Mouse (Mus musculus): Measurements from ENCODE around the gene Snx9.

Gene Snx9

GRCm38 (mm10) chr17:5926710-5927109 is 85.6 kb downstream of the Snx9 start:
- no peak for DNase-seq (ENCODE audit: low read depth, low spot score)

- no peak for DNase-seq (ENCODE audit: low read depth, low spot score)
Measured at GRCm38 (mm10) chr17:5929031-5929430, 87.9 kb downstream of the Snx9 start.

- no peak for DNase-seq (ENCODE audit: low read depth, low spot score)
Measured at GRCm38 (mm10) chr17:5932161-5932560, 91.0 kb downstream of the Snx9 start.

GRCm38 (mm10) chr17:5934554-5935324 is 93.6 kb downstream of the Snx9 start:
- peak; percentile 94 for DNase-seq (ENCODE audit: low read depth, low spot score)

- DNase-seq (ENCODE audit: low read depth, low spot score) = no peak
Measured at GRCm38 (mm10) chr17:5935680-5936079, 94.6 kb downstream of the Snx9 start.

- DNase-seq (ENCODE audit: low read depth, low spot score) = no peak
Measured at GRCm38 (mm10) chr17:5936276-5936675, 95.1 kb downstream of the Snx9 start.

- no peak for DNase-seq (ENCODE audit: low read depth, low spot score)
Measured at GRCm38 (mm10) chr17:5937441-5937840, 96.3 kb downstream of the Snx9 start.

DNA sequence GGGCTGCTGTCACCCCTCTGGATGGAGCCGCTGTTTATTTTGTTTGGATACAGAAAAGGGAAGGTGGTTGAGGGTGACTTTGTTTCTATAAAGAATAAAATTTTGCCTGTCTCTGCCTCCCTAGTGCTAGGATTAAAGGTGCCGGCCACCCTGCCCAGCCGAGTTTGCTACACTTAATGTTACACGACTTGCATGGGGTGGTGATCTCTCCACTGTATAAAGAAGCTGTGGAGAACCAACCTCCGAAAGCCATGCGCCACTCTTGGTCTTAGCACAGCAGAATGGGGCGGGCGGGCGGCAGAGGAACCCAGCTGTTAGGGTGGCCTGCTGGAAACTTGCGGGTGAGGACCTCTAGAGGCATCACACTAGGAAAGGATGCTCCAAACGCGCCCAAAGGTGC is 98.7 kb downstream of the Snx9 start:
- DNase-seq (ENCODE audit: low read depth, low spot score) = peak; percentile 41

GRCm38 (mm10) chr17:5940792-5941191 is 99.7 kb downstream of the Snx9 start:
- DNase-seq (ENCODE audit: low read depth, low spot score) = peak; percentile 93

DNA sequence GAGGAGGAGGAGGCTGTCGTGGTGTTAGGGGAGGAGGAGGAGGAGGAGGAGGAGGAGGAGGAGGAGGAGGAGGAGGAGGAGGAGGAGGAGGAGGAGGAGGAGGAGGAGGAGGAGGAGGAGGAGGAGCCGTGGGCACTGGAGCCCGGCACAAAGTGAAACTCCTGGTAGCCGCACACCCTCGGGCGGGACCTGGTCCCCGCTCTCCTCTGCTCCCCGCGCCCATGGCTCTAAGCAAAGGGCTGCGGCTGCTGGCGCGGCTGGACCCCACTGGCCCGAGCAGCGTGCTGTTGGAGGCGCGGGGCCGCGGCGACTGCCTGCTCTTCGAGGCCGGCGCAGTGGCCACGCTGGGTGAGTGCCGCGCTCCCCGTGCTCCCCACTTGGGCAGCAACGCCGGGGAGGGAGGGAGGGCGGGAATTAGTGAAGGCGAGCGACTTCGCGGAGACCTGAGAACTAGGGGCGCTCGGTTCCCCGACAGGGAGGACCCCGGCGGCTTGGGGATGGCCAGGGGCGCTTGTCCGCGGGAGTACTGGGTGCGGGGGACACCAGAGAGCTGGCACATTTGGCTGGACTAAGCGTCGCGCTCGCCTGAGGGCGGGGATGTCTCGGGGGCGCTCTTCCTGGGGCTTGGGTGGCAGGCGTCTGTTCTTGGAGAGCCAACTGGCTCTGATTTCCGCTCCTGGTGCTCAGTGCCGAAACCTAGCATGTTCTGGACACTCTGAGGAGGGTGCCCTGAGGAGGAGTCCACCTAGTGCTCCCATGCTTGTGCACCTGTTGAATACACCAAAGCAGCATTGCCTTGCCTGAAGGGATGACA is 100.3 kb downstream of the Snx9 start, which contains the start of gene Synj2:
Gene Synj2 (plus strand): TSS at position 51 of the 814 bp plus-strand sequence.
- peak; percentile 45 for DNase-seq (ENCODE audit: low read depth, low spot score)

DNA sequence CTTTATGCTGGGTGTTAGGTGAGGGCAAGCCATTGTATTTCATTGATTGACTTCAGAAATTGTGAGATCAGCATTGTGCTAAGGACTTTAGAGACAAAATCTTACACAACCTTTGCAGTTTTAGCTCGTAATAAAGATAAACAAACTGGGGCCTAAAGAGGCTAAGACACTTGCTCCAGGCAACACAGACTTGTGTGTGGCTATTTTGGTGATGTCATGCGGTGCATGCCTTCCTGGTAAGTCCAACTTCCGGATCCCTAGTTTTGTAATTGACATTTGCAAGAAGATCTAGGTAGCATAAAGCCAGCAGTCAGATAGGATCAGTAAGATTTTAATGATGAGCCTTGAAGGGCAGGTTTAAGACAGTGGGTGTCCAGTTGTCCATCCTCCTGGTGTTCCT is 101.0 kb downstream of the Snx9 start:
- DNase-seq (ENCODE audit: low read depth, low spot score) = no peak

DNA sequence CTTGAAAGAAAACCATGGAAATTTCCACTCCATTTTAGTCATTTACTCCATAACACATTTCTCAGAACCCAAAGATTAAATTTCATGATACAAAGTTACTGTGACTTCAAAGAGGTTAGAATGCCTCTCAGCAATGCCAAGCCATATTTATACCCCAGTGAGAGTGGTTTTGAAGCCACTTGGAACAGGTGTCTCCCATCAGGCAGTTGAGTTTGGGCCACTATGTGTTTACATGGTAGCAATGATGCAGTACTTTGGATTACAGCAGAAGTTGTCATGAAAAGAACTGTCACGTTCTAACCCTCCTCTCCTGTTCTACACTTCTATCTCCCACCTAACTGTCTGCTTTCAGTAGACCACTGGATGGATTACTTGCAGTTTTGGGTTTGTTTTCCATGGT is 101.9 kb downstream of the Snx9 start:
- DNase-seq (ENCODE audit: low read depth, low spot score) = no peak

DNA sequence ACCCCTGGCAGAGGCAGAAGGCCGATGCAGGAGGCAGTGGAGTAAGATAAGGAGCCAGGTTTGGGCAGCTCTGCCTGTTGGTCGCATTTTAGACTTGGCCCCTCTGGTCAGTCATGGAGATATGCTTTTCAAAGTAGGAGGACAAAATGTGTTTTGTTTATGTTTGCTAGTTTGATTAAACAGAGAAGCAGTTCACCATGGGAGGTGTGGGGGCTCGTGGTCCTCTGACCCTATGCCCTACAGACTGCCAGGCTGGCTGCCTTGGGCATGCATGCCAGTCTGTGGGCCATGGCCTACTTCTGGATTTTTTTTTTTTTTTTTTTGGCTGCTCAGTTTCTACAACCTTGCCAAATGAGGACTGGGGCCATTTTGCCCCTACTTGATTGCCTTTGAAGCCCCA is 105.9 kb downstream of the Snx9 start:
- no peak for DNase-seq (ENCODE audit: low read depth, low spot score)

DNA sequence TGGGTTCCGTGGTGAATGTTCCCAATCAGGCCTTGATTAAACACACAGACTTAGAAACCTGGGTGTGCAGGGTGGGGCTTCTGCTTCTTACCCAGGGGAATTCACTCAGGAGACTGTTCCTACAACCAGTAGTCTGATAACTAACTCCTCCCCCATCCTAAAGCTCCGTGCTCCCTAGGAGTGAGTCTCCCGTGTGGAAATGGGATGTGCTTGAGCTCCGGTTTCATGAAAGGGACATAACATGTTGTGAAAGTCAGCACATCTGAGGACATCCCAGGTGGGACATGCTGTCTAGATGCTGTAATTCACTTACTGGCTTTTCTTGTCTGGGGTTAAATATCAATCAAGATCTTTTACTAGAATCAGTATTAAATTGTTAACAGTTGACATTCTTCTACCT is 111.3 kb downstream of the Snx9 start:
- DNase-seq (ENCODE audit: low read depth, low spot score) = no peak

GRCm38 (mm10) chr17:5956350-5957000 is 115.3 kb downstream of the Snx9 start:
- no peak for DNase-seq (ENCODE audit: low read depth, low spot score)

GRCm38 (mm10) chr17:5957097-5957496 is 116.0 kb downstream of the Snx9 start:
- no peak for DNase-seq (ENCODE audit: low read depth, low spot score)

GRCm38 (mm10) chr17:5958229-5958628 is 117.1 kb downstream of the Snx9 start:
- no peak for DNase-seq (ENCODE audit: low read depth, low spot score)

GRCm38 (mm10) chr17:5958636-5959035 is 117.5 kb downstream of the Snx9 start:
- peak; percentile 79 for DNase-seq (ENCODE audit: low read depth, low spot score)

DNA sequence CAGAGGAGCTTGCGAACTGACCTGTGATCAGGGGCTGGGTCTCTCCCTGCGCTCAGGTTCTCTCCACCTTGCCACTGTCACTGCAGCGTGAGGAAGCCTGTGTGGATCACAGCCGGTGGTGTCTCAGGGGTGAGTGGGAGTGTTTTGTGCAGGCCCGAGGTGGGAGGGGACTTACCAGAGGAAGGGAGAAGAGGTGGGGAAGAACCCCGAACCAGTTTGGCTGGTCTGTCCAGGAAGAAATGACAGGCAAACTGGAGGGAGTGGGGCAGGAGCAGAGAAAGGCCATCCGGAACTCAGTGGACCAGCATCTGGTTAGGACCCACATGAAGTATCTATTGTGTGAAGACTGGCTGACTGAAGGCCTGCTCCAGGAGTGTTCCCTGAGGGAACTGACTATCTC is 118.0 kb downstream of the Snx9 start:
- peak; percentile 27 for DNase-seq (ENCODE audit: low read depth, low spot score)

- no peak for DNase-seq (ENCODE audit: low read depth, low spot score)
Measured at GRCm38 (mm10) chr17:5959802-5960201, 118.7 kb downstream of the Snx9 start.

DNA sequence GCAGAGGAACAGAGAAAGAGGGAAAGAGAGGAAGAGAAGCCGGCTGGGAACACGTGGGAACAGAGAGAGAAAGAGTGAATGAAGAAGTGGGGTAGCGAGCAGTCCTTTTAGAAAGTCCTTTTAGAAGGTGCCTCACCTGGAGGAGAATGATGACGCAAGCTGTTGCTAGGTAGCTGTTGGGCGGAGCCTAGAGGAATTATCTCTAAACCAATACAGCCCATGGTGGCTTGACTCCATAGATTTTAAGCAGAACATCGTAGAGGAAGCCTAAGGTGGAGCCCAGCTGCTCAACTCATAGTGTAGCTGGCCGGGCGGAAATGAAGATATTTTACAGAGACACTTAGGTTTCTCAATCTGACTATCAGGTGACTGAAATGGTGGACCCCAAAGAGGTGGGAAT is 122.6 kb downstream of the Snx9 start:
- no peak for DNase-seq (ENCODE audit: low read depth, low spot score)

GRCm38 (mm10) chr17:5965084-5965781 is 124.1 kb downstream of the Snx9 start:
- no peak for DNase-seq (ENCODE audit: low read depth, low spot score)
